Mouse (Mus musculus): ENCODE results near the gene Josd2.

The Josd2 gene

GRCm38 (mm10) chr7:44446070-44446855, 21.5 kb upstream of the Josd2 start:
- WGBS = 10% methylated on average over 12 of the region's 12 CpGs

- WGBS = 12% methylated on average over 3 of the region's 3 CpGs
These were observed 14.5 kb upstream of the Josd2 start for GRCm38 (mm10) chr7:44453256-44453655.

- WGBS = 84% methylated on average over 1 of the region's 1 CpGs
These were observed 11.5 kb upstream of the Josd2 start for GRCm38 (mm10) chr7:44456302-44456701.

- 66% methylated on average over 6 of the region's 6 CpGs for WGBS
These were observed 7.7 kb upstream of the Josd2 start for GRCm38 (mm10) chr7:44460067-44460466.

GRCm38 (mm10) chr7:44460767-44461502, 6.8 kb upstream of the Josd2 start:
- 84% methylated on average over 31 of the region's 31 CpGs for WGBS

- WGBS = 71% methylated on average over 57 of the region's 57 CpGs
These were observed 6.1 kb upstream of the Josd2 start for GRCm38 (mm10) chr7:44461503-44462217.

GRCm38 (mm10) chr7:44462218-44463055, 5.3 kb upstream of the Josd2 start:
- 36% methylated on average over 77 of the region's 77 CpGs for WGBS

- 35% methylated on average over 8 of the region's 8 CpGs for WGBS
These were observed 4.7 kb upstream of the Josd2 start for GRCm38 (mm10) chr7:44463056-44463425.

- WGBS = 60% methylated on average over 10 of the region's 10 CpGs
These were observed 4.1 kb upstream of the Josd2 start for GRCm38 (mm10) chr7:44463556-44464225.

- WGBS = 14% methylated on average over 4 of the region's 4 CpGs
These were observed 3.3 kb upstream of the Josd2 start for GRCm38 (mm10) chr7:44464511-44464910.

GRCm38 (mm10) chr7:44465111-44465510, 2.7 kb upstream of the Josd2 start, which contains the start of gene Aspdh:
Gene Aspdh, plus strand, starts transcription at chr7:44465391.
- 49% methylated on average over 2 of the region's 2 CpGs for WGBS

- WGBS = 70% methylated on average over 10 of the region's 10 CpGs
These were observed 1.5 kb upstream of the Josd2 start for GRCm38 (mm10) chr7:44466006-44466887.

- 72% methylated on average over 16 of the region's 16 CpGs for WGBS
These were observed 880 bp upstream of the Josd2 start for GRCm38 (mm10) chr7:44466888-44467311.

GRCm38 (mm10) chr7:44468644-44469285, 985 bp downstream of the Josd2 start:
- WGBS = 45% methylated on average over 15 of the region's 15 CpGs

- 84% methylated on average over 16 of the region's 16 CpGs for WGBS
These were observed 2.2 kb downstream of the Josd2 start for GRCm38 (mm10) chr7:44469677-44470675.

GRCm38 (mm10) chr7:44470696-44471612, 3.2 kb downstream of the Josd2 start:
- 84% methylated on average over 16 of the region's 16 CpGs for WGBS
